Mouse (Mus musculus) liver, postnatal 0 days (tissue): ENCODE data around the gene Olfr429. TPM values are rescaled to one million over a fixed set of nuclear protein-coding genes. Genes with fewer than 3 reads are reported as not detected.
"Not testable (repeated sequence)": the region's sequence is repeated elsewhere in the genome, so short reads cannot be mapped to it uniquely, and the experiment has no call there.

ENCODE experiments used
- ATAC-seq: fragments of 200-750 bp; cut with Nextera tagmentation; 2 replicates; pipeline ENCODE4 v1.8.0; 2017; ENCODE audit warnings: mild to moderate bottlenecking, moderate library complexity
- DNase-seq: peaks from one replicate; pipeline ENCODE4 v3.0.0-alpha.2; 2016
- H3K27ac ChIP-seq: fragments of 300-500 bp; sonication (generic); 2 replicates; pipeline ENCODE4 v1.5.1; 2014; ENCODE audit warnings: antibody characterized with exemption, moderate library complexity, mild to moderate bottlenecking, low read depth
- H3K27me3 ChIP-seq: fragments of 300-500 bp; sonication (generic); 2 replicates; pipeline ENCODE4 v1.6.1; 2014; ENCODE audit warnings: low read length, control low read depth, mixed read lengths; ENCODE audit not compliant: insufficient read depth
- H3K36me3 ChIP-seq: fragments of 300-500 bp; sonication (generic); replicated peaks from 2 replicates; pipeline ENCODE4 v1.6.1; 2014; ENCODE audit warnings: mild to moderate bottlenecking, control low read depth, low read length, moderate library complexity, mixed read lengths; ENCODE audit not compliant: insufficient read depth
- H3K4me1 ChIP-seq: fragments of 300-500 bp; sonication (generic); 2 replicates; pipeline ENCODE4 v1.6.1; 2014; ENCODE audit warnings: antibody characterized with exemption, mild to moderate bottlenecking, control low read depth; ENCODE audit not compliant: insufficient read depth
- H3K4me2 ChIP-seq: fragments of 300-500 bp; sonication (generic); 2 replicates; pipeline ENCODE4 v1.6.1; 2014; ENCODE audit warnings: low read depth, mild to moderate bottlenecking, low read length, moderate library complexity, mixed read lengths
- H3K4me3 ChIP-seq: fragments of 300-500 bp; sonication (generic); 2 replicates; pipeline ENCODE4 v1.5.1; 2014; ENCODE audit warnings: low read depth, low read length
- H3K9ac ChIP-seq: fragments of 300-500 bp; sonication (generic); replicated peaks from 2 replicates; pipeline ENCODE4 v1.6.1; 2014; ENCODE audit warnings: mild to moderate bottlenecking, moderate library complexity
- H3K9me3 ChIP-seq: fragments of 300-500 bp; sonication (generic); 2 replicates; pipeline ENCODE4 v1.6.1; 2016; ENCODE audit warnings: mild to moderate bottlenecking, control low read depth, low read length, mixed read lengths
- CTCF ChIP-seq: sonication (generic); IDR thresholded peaks from 2 replicates; pipeline ENCODE4 v1.5.1; 2016; ENCODE audit warnings: antibody characterized with exemption, low read depth
- EP300 ChIP-seq: IDR thresholded peaks from 2 replicates; pipeline ENCODE4 v1.6.1; 2016; ENCODE audit warnings: antibody characterized with exemption, low read depth, mild to moderate bottlenecking
- WGBS: fragments of 180-500 bp; shearing (Covaris S2); extraction: QIAGEN DNeasy Blood & Tissue Kit; methylation state at CpG from one replicate; pipeline ENCODE4 v1.1.7; 2014; ENCODE audit not compliant: insufficient replicate concordance; 5-methylcytosine and 5-hydroxymethylcytosine counted together
- polyA plus RNA-seq: library from polyadenylated mRNA; unstranded; fragments of >200 nt; fragmentation: Nextera tagmentation; extraction: Ambion mirVana; gene quantifications from 2 replicates; pipeline ENCODE4 v1.2.1, GENCODE M21; 2015

Olfr429 gene
- polyA plus RNA-seq, 1 experiment from 2014 or later = not detected

DNA sequence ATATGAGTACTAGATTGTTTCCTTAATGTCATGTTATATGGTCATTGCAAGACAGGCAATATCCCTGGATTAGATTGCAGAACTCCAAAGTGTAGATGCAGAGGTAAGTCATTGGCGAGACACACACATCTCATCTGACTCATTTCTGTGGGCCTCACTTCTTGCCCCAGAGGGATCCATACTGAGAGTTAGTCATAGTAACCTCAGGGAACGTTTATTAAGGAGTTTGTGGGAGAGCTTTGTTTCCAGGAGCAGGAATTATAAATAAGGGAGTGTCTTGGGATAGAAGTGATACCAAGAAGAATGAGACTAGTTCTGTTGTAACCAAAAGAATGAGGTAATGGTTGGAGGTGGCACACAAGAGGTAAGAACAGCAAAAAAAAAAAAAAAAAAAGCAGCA, 35.2 kb upstream of the Olfr429 start, which contains the start of gene Olfr432:
Gene Olfr432, plus strand, starts transcription at position 313 of the 400 bp plus-strand sequence.
- Histone ChIP-seq H3K36me3 (no peaks in the 10 kb centered on the region), H3K27ac (no peak within 1 kb of the TSS), H3K9ac (no peak within 1 kb of the TSS), H3K27me3 (no peaks in the 10 kb centered on the region), H3K9me3 (no peaks in the 10 kb centered on the region), H3K4me3 (no peak within 1 kb of the TSS), H3K4me1 (no peaks in the 10 kb centered on the region), H3K4me2 (no peak within 1 kb of the TSS)
- ATAC-seq (no peak), DNase-seq (no peak)
- WGBS = 57% methylated on average over 2 of the region's 2 CpGs
- TF ChIP-seq EP300 (no peak), CTCF (no peak)

DNA sequence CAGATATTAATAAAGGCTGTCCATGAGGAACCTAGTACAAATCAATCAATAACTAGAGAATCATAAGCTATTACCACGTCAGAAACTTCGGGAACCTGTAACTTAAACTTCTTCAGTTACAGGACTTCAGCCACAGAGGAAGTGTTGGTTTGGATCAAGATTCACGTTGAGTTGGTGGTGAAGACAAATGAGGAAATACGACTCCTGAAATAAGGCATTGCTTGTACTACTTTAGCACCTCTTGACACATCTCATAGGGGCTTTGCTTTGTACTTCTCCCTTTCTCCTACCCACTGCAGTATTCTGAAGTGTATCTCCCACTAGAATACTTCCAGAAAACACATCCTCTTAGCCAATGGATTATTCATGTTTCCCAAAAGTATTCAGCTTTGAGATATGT, 34.8 kb upstream of the Olfr429 start:
- H3K4me3 ChIP-seq, H3K27ac ChIP-seq, H3K9me3 ChIP-seq, H3K4me2 ChIP-seq, H3K9ac ChIP-seq, DNase-seq, ATAC-seq, H3K36me3 ChIP-seq, H3K4me1 ChIP-seq, H3K27me3 ChIP-seq: not testable (repeated sequence)
- 32% methylated on average over 4 of the region's 4 CpGs for WGBS

DNA sequence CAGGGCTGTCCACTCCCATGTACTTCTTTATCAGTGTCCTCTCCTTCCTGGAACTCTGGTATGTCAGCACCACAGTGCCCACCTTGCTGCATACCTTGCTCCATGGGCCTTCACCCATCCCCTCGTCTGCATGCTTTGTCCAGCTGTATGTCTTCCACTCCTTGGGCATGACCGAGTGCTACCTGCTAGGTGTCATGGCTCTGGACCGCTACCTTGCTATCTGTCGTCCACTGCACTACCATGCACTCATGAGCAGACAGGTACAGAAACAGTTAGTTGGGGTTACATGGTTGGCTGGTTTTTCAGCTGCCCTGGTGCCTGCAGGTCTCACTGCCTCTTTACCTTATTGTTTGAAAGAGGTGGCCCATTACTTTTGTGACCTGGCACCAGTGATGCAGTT, 33.6 kb upstream of the Olfr429 start:
- H3K9ac ChIP-seq = no peak overlapping the region
- ATAC-seq = no peak
- no peak for DNase-seq
- H3K4me3 ChIP-seq = no peak overlapping the region
- no peak overlapping the region for H3K27ac ChIP-seq
- no peaks in the 10 kb centered on the region for H3K27me3 ChIP-seq
- no peaks in the 10 kb centered on the region for H3K36me3 ChIP-seq
- H3K4me1 ChIP-seq = no peaks in the 10 kb centered on the region
- WGBS = 66% methylated on average over 4 of the region's 4 CpGs
- TF ChIP-seq EP300 = no peak
- no peak for TF ChIP-seq CTCF
- H3K4me2 ChIP-seq = no peak overlapping the region
- H3K9me3 ChIP-seq = no peaks in the 10 kb centered on the region

DNA sequence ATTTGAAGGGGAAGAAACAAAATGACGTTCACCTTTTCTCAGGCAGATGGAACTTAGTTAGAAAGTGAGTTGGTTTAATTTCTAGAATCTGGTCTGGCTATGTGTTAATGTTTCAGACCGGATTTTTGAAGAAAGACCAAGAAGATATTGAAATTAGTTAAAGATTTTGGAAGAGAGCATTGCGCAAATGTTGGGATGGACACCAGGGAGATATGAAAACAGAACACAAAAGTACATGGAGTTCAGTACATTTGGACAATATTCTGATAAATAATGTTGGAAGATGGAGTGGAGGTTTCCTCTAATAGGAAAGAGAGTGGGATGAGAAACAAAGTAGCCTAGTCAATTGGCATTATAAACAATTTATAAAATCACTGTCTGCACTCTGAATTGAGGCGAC, 32.6 kb upstream of the Olfr429 start:
- H3K4me3 ChIP-seq = no peak overlapping the region
- DNase-seq (no peak), ATAC-seq (no peak)
- H3K9ac ChIP-seq = no peak overlapping the region
- no peaks in the 10 kb centered on the region for H3K27me3 ChIP-seq
- H3K4me1 ChIP-seq = no peaks in the 10 kb centered on the region
- no peaks in the 10 kb centered on the region for H3K9me3 ChIP-seq
- 76% methylated on average over 4 of the region's 4 CpGs for WGBS
- H3K4me2 ChIP-seq = no peak overlapping the region
- TF ChIP-seq EP300 (no peak), CTCF (no peak)
- H3K27ac ChIP-seq = no peak overlapping the region
- no peaks in the 10 kb centered on the region for H3K36me3 ChIP-seq

DNA sequence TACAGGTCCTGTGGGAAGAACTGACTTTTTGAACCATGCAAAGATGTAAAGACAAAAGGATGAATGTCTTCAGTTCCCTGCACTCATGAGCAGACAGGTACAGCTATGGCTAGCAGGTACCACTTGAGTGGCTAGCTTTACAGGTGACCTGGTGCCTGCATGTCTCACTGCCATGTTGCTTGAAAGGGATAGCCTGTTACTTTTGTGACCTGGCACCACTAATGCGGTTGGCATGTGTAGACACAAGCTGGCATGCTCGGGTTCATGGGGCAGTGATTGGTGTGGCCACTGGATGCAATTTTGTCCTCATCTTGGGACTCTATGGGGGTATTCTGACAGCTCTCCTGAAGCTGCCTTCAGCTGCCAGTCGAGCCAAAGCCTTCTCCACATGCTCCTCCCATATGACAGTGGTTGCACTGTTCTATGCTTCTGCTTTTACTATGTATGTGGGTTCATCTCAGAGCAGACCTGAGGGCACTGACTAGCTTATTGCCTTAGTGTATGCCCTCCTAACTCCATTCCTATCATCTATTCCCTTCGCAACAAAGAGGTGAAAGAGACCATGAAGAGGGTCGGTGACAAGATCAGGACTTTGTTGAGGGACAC, 32.1 kb upstream of the Olfr429 start:
- Histone ChIP-seq H3K4me1 (no peaks in the 10 kb centered on the region), H3K36me3 (no peaks in the 10 kb centered on the region), H3K4me3 (no peak overlapping the region), H3K9me3 (no peaks in the 10 kb centered on the region), H3K27me3 (no peaks in the 10 kb centered on the region), H3K9ac (no peak overlapping the region), H3K4me2 (no peak overlapping the region), H3K27ac (no peak overlapping the region)
- DNase-seq (no peak), ATAC-seq (no peak)
- WGBS = 62% methylated on average over 5 of the region's 5 CpGs
- TF ChIP-seq EP300 (no peak), CTCF (no peak)

DNA sequence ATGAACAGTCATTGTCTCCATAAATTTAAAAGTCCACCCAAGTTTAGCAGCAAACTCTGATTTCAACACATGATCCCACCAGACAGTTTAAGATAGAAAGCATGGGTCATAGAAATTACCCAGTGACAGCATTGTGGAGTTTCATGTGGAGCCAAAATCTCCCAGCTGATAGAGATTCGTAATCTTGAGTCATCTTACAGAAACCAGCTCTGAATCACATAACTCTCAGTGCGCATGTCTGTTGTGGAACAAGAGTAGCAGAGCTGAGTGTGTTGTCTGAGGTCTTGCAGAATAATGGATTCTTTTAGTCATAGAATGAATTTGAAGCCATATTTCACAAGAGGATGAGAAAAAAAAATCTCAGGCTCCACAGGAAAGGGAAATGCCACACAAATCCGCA, 31.1 kb upstream of the Olfr429 start:
- no peak for ATAC-seq

DNA sequence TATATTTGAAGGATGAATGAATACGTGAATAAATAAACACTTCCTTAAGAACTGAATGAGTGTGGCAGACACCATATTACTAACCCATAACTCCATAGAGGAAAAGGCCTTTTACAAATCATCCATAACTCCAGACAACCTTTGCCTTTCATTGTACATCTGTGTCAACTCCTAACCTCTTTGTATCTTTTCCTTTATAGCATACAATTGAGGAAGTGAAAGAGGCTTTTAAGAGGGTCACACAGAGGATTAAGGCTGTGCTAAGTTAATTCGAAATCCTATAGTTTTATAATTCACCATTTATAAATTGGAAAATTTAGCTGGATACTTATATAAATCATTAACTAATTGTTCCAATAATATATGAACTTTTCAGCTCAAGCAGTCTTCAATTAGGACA, 28.9 kb upstream of the Olfr429 start:
- no peaks in the 10 kb centered on the region for H3K4me1 ChIP-seq
- TF ChIP-seq CTCF (no peak), EP300 (no peak)
- H3K27ac ChIP-seq = no peak overlapping the region
- 60% methylated on average over 2 of the region's 2 CpGs for WGBS
- H3K9me3 ChIP-seq = no peaks in the 10 kb centered on the region
- H3K4me3 ChIP-seq = no peak overlapping the region
- DNase-seq (no peak), ATAC-seq (no peak)
- no peak overlapping the region for H3K4me2 ChIP-seq
- H3K36me3 ChIP-seq = no peaks in the 10 kb centered on the region
- no peaks in the 10 kb centered on the region for H3K27me3 ChIP-seq
- H3K9ac ChIP-seq = no peak overlapping the region

More for the DNA sequence above, 31.1 kb upstream of the Olfr429 start:
- 62% methylated on average over 3 of the region's 3 CpGs for WGBS
- TF ChIP-seq CTCF = no peak
- no peak for TF ChIP-seq EP300
- Histone ChIP-seq H3K9ac (no peak overlapping the region), H3K27me3 (no peaks in the 10 kb centered on the region), H3K9me3 (no peaks in the 10 kb centered on the region), H3K36me3 (no peaks in the 10 kb centered on the region), H3K4me2 (no peak overlapping the region), H3K27ac (no peak overlapping the region), H3K4me3 (no peak overlapping the region), H3K4me1 (no peaks in the 10 kb centered on the region)
- no peak for DNase-seq
